Mouse (Mus musculus): Measurements from ENCODE around the gene Bmpr1b.

The Bmpr1b gene

GRCm38 (mm10) chr3:141905903-141906623 lies 263.2 kb downstream of the Bmpr1b start:
- no peak for DNase-seq (ENCODE audit: low spot score)

DNA sequence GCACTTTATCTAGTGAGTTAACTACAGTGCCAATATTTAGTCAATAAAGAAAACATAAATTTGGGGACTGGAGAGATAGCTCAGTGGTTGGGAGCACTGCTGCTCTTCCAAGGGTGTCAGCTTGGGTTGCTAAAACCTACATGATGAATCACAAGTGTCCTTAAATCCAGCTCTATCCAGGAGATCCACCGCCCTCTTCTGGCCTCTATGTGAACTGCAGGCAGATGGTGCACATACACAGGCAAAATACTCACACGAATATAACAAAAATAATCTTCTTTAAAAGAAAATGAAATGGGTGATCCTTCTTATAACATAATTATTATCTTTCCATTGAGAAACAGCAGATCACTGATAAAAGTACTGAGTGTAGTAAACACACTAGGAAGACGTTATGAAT lies 268.9 kb downstream of the Bmpr1b start:
- no peak for DNase-seq (ENCODE audit: low spot score)

DNA sequence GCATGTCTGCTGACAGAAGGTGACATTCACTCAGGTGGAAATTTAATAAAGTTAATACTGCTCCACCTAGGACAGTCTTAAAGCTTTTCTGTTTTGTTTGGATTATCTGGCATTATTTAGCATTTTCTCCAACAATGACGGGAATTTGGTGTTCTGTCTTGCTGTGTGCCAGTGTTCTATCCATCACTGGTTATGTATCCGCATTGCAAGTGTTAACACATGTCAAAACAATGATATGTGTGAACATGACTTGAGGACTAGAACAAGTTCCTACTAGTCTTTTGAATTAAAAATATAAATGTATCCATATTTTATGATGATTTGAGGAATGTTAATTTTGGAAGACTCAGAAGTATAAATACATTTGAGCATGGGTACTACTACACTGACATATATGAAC lies 269.7 kb downstream of the Bmpr1b start:
- no peak for DNase-seq (ENCODE audit: low spot score)

GRCm38 (mm10) chr3:141897698-141898097 lies 271.5 kb downstream of the Bmpr1b start:
- DNase-seq (ENCODE audit: low spot score) = no peak

DNA sequence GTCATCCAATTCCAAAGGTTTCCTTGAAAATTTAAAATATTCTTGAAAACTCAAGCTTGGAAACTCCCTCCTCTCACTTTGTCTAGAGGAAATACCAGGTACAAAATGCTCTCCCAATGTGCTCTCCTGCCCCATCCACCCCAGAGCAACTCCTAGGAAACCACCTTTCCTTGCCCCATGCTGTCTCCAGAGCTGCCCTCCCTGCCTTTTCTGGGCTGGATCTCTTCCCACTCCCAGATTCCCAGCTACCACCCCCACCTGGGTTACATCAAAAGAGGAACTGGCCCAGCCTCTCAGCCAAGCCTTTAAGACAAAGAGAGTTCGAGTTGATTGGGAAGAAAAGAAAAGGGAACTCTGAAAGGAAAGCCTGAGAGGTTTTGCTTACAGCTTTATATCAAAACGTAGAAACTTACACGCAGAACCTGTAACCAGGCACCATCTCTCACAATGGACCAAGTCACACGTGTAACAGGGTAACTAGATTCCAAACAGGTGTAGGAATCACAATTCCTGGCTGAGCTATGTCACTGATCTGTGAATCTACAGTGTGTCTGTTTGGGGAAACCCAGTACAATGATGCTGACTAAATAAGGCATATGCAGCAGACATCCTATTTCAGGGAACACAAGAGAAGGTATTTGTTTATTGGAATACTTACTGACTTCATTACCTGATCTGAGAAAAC lies 272.2 kb downstream of the Bmpr1b start:
- DNase-seq (ENCODE audit: low spot score) = no peak

GRCm38 (mm10) chr3:141895096-141895495 lies 274.1 kb downstream of the Bmpr1b start:
- no peak for DNase-seq (ENCODE audit: low spot score)

DNA sequence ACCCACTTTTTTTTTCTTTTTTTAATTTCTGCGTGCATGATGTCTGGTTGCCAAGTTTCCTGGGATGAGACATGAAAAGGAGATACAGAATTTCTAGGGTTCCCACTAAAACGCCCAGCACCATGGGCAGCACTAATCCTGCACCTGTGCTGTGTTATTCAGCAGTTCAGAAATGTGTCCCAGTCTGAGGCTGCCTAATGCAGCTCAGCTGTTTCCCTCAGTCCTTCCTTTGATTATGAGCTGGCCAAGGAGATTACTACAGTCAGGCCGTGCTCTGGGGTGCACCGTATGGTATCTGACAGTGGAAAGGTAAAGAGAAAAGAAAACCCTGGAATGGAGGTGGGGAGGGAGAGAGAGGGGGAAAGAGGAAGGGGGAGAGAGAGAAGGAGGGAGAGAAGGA lies 278.6 kb downstream of the Bmpr1b start:
- DNase-seq (ENCODE audit: low spot score) = no peak

DNA sequence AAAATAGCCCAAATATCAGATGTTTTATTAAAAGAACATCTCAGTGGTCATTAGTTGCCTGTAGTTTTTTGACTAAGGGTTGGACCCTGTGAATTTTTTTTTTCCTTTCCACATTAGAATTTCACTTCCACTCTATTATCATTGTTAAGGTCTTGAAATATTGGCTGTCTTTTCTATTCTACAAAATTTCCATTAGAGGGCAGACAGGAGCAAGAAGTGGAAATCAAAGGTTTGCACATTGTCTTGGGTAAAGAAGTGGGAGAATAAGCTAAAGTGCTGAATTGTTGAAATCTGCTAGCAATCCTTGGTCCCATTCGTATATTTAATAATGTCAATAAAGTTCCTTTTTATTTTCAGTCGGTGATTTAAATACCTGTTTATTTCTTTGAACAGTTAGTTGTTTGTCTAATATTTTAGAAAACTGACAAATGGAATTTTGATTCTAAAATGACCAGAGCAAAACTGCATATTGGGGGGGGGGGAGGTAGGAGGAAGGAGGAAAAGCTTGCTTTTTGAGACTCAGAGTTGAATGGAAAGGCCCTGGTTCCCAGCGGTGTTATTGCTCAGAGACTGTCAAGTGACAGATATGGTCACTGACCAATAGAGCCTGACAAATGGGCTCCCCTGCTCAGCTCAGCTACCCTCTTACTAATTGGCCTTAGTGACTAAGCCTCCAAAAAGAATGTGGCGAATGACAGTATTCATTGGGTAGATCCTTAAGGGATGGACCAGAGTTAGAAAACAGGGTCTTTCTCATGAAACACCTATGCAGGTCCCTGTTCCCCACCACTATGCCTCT lies 281.6 kb downstream of the Bmpr1b start:
- DNase-seq (ENCODE audit: low spot score) = no peak

DNA sequence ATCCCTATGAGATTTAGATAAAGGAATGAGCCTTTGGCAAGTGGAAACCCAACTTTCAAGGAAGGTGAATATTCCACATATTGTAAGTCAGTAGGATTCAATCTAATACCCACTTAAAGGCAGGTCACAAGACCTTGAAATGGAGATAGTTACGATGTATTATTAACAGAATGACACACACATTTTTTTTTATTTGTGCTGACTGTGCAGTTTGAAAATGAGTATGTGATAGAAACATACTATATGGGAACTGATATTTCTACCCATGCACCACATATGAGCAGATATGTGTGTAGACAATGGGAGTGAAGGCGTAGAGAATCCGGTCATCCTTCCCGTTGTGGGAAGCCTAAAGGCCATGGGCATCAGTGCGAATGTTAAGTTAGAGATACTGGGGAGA lies 285.0 kb downstream of the Bmpr1b start:
- DNase-seq (ENCODE audit: low spot score) = no peak

GRCm38 (mm10) chr3:141882496-141882895 lies 286.7 kb downstream of the Bmpr1b start:
- DNase-seq (ENCODE audit: low spot score) = no peak

DNA sequence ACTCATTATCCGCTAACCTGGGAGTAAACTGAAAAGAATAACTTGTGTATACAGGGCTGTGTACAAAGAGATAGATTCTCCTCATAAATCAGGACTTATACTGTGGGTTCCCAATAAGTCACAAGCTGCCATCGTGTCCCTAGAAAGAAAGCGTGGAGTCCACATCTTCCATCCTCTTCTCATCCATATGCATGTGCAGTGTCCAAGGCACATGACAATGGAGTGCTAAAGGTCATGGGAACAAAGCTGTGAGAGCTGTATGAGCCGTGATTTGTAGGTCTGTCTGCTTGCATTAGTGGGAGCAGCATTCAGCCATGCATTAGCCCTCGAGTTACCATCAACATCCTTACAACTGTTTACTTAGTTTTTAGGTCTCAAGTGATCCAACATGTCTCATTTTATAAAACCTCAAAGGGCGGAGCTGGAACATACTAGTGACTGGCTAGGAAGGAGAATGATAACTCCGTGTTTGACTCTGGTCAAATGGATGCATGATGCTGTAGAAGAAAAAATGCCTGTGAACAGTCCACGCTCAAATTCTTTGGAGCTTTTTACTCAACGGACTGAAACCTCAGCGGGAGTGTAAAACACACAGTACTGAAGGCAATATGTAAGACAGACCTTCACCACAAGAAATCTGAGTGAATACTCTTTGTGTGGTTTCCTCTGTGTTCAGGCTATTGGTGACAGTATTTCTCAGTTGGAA lies 296.7 kb downstream of the Bmpr1b start:
- DNase-seq (ENCODE audit: low spot score) = no peak

DNA sequence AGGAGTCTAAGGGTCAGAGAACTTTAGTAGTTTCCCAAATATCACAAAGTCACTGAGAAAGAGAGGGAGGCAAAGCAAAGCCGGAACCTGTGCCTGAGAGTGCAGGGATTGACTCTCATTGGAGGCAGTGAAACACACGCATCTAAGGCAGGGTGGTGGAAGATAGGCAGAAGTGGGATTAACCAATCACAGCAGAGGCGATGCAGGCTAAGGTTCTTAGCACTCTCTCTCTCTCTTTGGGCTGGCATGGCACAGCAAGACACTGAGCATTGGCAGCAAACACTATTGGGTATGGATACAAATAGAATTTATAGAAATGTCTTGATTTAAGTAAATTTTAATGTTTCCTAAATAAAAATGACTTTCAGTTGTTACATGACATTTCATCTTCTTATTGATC lies 297.4 kb downstream of the Bmpr1b start:
- DNase-seq (ENCODE audit: low spot score) = no peak

DNA sequence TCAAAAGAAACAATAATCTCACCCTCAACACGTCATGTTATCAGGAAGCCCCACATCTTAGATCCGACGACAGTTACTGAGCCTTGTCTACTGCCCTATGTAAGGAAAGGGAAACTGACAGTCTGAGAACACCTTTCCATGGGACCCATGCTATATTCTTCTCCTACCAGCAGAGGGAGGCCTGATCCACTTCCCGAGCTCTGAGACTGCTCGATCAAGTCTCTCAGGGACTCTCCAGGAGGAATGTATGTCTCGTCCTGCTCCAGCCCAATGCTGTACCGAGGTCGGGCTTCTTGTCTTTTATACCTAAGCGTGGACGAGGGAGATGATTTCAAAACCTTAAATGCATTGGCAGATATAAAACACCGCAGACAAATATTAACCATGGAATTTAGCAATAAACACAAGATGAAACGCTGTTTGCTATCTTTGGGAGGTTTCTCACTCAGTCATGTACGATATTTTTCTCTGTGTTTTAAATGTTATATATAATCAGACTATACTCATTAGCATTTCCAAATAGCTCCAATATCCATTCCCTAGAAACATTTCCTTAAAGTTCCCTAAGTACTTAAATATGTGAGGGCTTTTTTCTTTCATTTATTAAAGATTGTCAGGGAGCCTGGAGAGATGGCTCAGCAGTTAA lies 306.3 kb downstream of the Bmpr1b start:
- peak; percentile 7 for DNase-seq (ENCODE audit: low spot score)

- DNase-seq (ENCODE audit: low spot score) = no peak
Observed at GRCm38 (mm10) chr3:141857123-141857522, 312.1 kb downstream of the Bmpr1b start.

DNA sequence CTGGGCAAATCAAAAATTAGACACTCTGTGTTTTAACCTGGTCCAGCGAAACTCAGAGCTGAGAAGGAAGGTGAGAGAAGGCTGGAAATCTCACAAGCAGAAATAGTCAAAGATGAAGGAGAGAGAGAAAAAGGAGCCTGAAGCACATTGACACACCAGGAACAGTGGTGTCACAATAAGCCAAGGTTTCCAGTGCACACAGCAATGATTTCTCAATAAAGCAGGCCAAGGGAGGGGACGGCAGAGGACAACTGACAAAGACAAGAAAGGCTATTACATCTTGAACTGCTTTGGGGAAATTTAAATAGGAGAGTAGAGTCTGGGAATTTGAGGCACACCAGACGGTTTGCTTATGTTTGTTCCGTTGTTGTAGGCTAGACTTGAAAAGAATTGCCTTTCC lies 314.9 kb downstream of the Bmpr1b start:
- DNase-seq (ENCODE audit: low spot score) = no peak

GRCm38 (mm10) chr3:141850141-141850540 lies 319.1 kb downstream of the Bmpr1b start:
- DNase-seq (ENCODE audit: low spot score) = no peak

- no peak for DNase-seq (ENCODE audit: low spot score)
Observed at GRCm38 (mm10) chr3:141849206-141849605, 320.0 kb downstream of the Bmpr1b start.

DNA sequence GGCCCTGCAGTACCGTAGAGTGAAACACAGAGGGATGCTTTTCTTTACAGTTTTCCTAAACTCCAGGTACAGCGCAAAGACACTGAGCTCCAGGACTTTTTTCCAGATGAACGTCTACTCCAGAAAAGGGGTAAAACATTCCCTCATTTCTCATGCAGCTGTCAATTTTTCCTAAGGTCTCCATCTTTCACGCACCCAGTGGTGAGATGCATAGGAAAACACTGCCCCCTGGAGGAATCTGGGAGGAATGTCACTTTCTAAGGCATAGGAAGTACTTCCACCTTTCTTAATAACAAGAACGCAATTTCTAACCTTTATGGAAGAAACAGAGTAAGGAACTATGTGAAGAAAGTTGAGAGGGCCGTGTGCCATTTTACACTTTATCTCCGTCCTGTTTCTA lies 330.4 kb downstream of the Bmpr1b start:
- no peak for DNase-seq (ENCODE audit: low spot score)

DNA sequence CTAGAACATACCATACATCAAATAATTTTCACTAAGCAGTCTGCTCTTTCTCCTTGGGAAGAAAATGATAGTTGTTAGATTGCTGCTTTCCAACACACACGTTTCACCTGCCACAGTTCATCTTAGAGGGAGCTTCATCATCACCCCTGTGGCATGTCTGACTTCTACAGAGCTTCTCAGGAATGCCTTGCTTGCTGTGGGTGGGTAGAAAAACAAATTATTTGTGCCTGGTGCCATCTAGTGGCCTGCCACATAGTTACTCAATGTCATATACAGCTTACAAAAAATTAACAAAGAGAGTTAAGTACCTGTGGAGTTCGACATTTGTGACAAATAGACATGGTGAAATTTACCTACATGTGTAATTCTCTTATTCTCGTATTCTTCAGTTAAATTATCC lies 338.1 kb downstream of the Bmpr1b start:
- DNase-seq (ENCODE audit: low spot score) = no peak

DNA sequence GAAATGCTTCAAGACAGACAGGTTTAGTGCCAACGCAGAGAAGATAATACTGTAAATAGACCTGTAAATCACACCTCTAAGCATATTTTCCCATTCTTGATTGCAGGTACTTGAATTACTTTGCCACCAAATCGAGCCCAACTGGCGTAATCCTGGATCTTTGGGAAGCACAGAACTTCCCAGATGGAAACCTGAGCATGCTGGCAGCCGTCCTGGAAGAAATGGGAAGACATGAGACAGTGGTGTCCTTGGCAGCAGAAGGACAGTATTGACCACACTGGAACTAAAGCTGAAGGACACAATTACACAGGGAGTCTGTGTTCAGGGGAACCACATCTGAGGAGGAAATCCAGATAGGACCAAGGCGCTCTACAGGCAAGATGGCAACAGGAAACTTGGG lies 340.9 kb downstream of the Bmpr1b start:
- no peak for DNase-seq (ENCODE audit: low spot score)

DNA sequence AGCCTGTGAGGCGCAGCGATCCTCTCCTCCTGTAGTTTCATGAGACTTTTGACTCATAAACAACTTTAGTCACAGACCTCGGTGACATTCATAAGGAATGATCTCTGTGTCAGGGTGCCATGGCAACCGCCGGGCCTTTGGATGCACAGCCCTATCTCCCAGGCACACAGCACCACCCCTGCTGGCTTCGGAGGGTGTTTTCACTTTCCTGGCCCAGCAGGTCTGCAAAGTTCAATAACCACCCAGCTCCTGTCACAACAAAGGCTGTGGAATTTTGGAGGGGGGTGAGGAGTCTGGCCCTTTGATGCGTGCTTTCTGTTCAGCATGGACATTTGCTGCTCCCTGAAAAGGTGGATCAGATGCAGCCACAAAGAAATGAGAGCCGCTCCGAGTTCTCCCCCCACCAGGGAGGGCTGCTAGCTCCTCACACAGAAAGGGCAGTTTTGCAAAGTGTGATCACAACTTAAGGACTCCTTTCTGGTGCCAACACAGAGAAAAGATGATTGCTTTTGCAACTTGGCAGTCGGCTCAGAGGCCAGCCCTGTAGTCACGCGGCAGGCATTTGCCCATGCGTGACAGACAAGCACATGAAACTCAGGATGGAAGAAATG lies 349.8 kb downstream of the Bmpr1b start:
- DNase-seq (ENCODE audit: low spot score) = no peak
